Mouse (Mus musculus) testis, adult 2 months (tissue): ENCODE data around the gene Cish. TPM values are rescaled to one million over a fixed set of nuclear protein-coding genes. Genes with fewer than 3 reads are reported as not detected.

Experiments used
- H3K27ac ChIP-seq: fragments of 200-500 bp; 2 replicates; pipeline ENCODE4 v1.5.1; 2012; ENCODE audit warnings: low read depth, low read length; ENCODE audit not compliant: control insufficient read depth, insufficient read depth
- H3K27me3 ChIP-seq: fragments of 200-500 bp; 2 replicates; pipeline ENCODE4 v1.6.1; 2012; ENCODE audit warnings: mild to moderate bottlenecking, low read length, moderate library complexity; ENCODE audit not compliant: control insufficient read depth, insufficient read depth
- H3K36me3 ChIP-seq: fragments of 200-500 bp; 2 replicates; pipeline ENCODE4 v1.6.1; 2012; ENCODE audit warnings: mild to moderate bottlenecking, low read length; ENCODE audit not compliant: control insufficient read depth, insufficient read depth
- H3K4me1 ChIP-seq: fragments of 200-500 bp; 2 replicates; pipeline ENCODE4 v1.6.1; 2012; ENCODE audit warnings: low read length; ENCODE audit not compliant: control insufficient read depth, insufficient read depth
- H3K4me3 ChIP-seq: fragments of 200-500 bp; 2 replicates; pipeline ENCODE4 v1.5.1; 2012; ENCODE audit warnings: low read depth, mild to moderate bottlenecking, low read length, moderate library complexity, mixed read lengths; ENCODE audit not compliant: control insufficient read depth
- CTCF ChIP-seq: fragments of 200-500 bp; IDR thresholded peaks from 2 replicates; pipeline ENCODE4 v1.5.1; 2012; ENCODE audit warnings: low read depth, mild to moderate bottlenecking, inconsistent platforms, low read length, moderate library complexity; ENCODE audit not compliant: control insufficient read depth, insufficient read depth, insufficient replicate concordance
- POLR2A ChIP-seq: fragments of 200-500 bp; IDR thresholded peaks from 2 replicates; pipeline ENCODE4 v1.6.1; 2012; ENCODE audit warnings: low read depth, mild to moderate bottlenecking, inconsistent platforms, low read length, moderate library complexity; ENCODE audit not compliant: control insufficient read depth
- polyA plus RNA-seq: library from polyadenylated mRNA; depleted of rRNA; stranded (reverse); fragments of >200 nt; gene quantifications from 2 replicates; pipeline ENCODE4 v1.2.3, GENCODE M21; 2012

The Cish gene
- polyA plus RNA-seq, 1 experiment, result 2.7 TPM

- Histone ChIP-seq H3K27ac (no peak overlapping the region), H3K4me3 (no peak overlapping the region), H3K27me3 (no peaks in the 10 kb centered on the region), H3K36me3 (no peaks in the 10 kb centered on the region), H3K4me1 (peaks cover 15% of the 10 kb centered on the region)
- TF ChIP-seq POLR2A (no peak), CTCF (no peak)
These were observed 4.0 kb downstream of the Cish start for GRCm38 (mm10) chr9:107299783-107300182.

GRCm38 (mm10) chr9:107300224-107300973, 4.6 kb downstream of the Cish start:
- no peak for TF ChIP-seq POLR2A
- TF ChIP-seq CTCF, result no peak
- H3K27ac ChIP-seq, result no peak overlapping the region
- peaks cover 15% of the 10 kb centered on the region for H3K4me1 ChIP-seq
- H3K27me3 ChIP-seq, result no peaks in the 10 kb centered on the region
- H3K36me3 ChIP-seq, result no peaks in the 10 kb centered on the region
- H3K4me3 ChIP-seq, result no peak overlapping the region

GRCm38 (mm10) chr9:107301554-107302331, 5.9 kb downstream of the Cish start:
- H3K4me1 ChIP-seq, result peaks cover 12% of the 10 kb centered on the region
- no peak for TF ChIP-seq POLR2A
- TF ChIP-seq CTCF, result no peak
- H3K27me3 ChIP-seq, result no peaks in the 10 kb centered on the region
- no peak overlapping the region for H3K4me3 ChIP-seq
- no peak overlapping the region for H3K27ac ChIP-seq
- H3K36me3 ChIP-seq, result no peaks in the 10 kb centered on the region

- Histone ChIP-seq H3K27ac (no peak overlapping the region), H3K27me3 (no peaks in the 10 kb centered on the region), H3K4me3 (no peak overlapping the region), H3K4me1 (peaks cover 10% of the 10 kb centered on the region), H3K36me3 (no peaks in the 10 kb centered on the region)
- TF ChIP-seq CTCF, result no peak
- TF ChIP-seq POLR2A, result no peak
These were observed 6.8 kb downstream of the Cish start for GRCm38 (mm10) chr9:107302592-107302991.

- Histone ChIP-seq H3K36me3 (no peaks in the 10 kb centered on the region), H3K4me3 (no peak overlapping the region), H3K4me1 (peaks cover 6% of the 10 kb centered on the region), H3K27ac (no peak overlapping the region), H3K27me3 (no peaks in the 10 kb centered on the region)
- TF ChIP-seq POLR2A, result no peak
- TF ChIP-seq CTCF, result no peak
These were observed 7.4 kb downstream of the Cish start for GRCm38 (mm10) chr9:107303121-107303820.

GRCm38 (mm10) chr9:107303900-107304299, 8.1 kb downstream of the Cish start:
- H3K36me3 ChIP-seq, result no peaks in the 10 kb centered on the region
- no peak overlapping the region for H3K27ac ChIP-seq
- peaks cover 6% of the 10 kb centered on the region for H3K4me1 ChIP-seq
- TF ChIP-seq CTCF (no peak), POLR2A (no peak)
- H3K27me3 ChIP-seq, result no peaks in the 10 kb centered on the region
- no peak overlapping the region for H3K4me3 ChIP-seq

- Histone ChIP-seq H3K36me3 (no peaks in the 10 kb centered on the region), H3K27me3 (no peaks in the 10 kb centered on the region)
- TF ChIP-seq POLR2A (no peak), CTCF (no peak)
These were observed 8.6 kb downstream of the Cish start for GRCm38 (mm10) chr9:107304383-107304782.

More at GRCm38 (mm10) chr9:107304383-107304782, 8.6 kb downstream of the Cish start:
- H3K4me3 ChIP-seq, result no peak overlapping the region
- peaks cover 6% of the 10 kb centered on the region for H3K4me1 ChIP-seq
- no peak overlapping the region for H3K27ac ChIP-seq
